Mouse (Mus musculus) regulatory T cell (primary cell): ENCODE measurements around the gene Ccdc62.

ENCODE experiments used
- in situ Hi-C: fragments of 300-600 bp; cut with MboI, MseI; formaldehyde crosslinking; loops from one replicate; pipeline ENCODE4 v1.15.1; 2025; ENCODE audit warnings: high pct_unique_total_duplicates

Ccdc62 gene

GRCm38 (mm10) chr5:123935931-123936330, 5.5 kb downstream of the Ccdc62 start:
- in situ Hi-C loops = no loop called here

GRCm38 (mm10) chr5:123938479-123938878, 8.0 kb downstream of the Ccdc62 start:
- in situ Hi-C loops = no loop called here

- in situ Hi-C loops = no loop called here
These were observed 16.1 kb downstream of the Ccdc62 start for GRCm38 (mm10) chr5:123946546-123946945.

GRCm38 (mm10) chr5:123947041-123947761, 16.7 kb downstream of the Ccdc62 start:
- in situ Hi-C loops = no loop called here

GRCm38 (mm10) chr5:123952365-123953045, 22.0 kb downstream of the Ccdc62 start:
- in situ Hi-C loops = loop anchor here (5.0 to 25.0 kb wide), 3 partner anchors 35 to 1392 kb away; partner anchors contain the start of genes Dnah10 and Scarb1

- in situ Hi-C loops = loop anchor here (10.0 to 25.0 kb wide), 2 partner anchors 780 to 1388 kb away; partner anchors contain the start of genes Dnah10 and Scarb1
These were observed 26.7 kb downstream of the Ccdc62 start for GRCm38 (mm10) chr5:123957213-123957612.

- in situ Hi-C loops = loop anchor here (10.0 to 25.0 kb wide), 2 partner anchors 778 to 1386 kb away; partner anchors contain the start of genes Dnah10 and Scarb1
These were observed 28.5 kb downstream of the Ccdc62 start for GRCm38 (mm10) chr5:123959018-123959417.

GRCm38 (mm10) chr5:123960129-123960528, 29.6 kb downstream of the Ccdc62 start:
- in situ Hi-C loops = loop anchor here (25.0 kb wide), 1 partner anchor 777 kb away; the partner anchor contains the start of gene Dnah10

GRCm38 (mm10) chr5:123961046-123961445, 30.6 kb downstream of the Ccdc62 start:
- in situ Hi-C loops = loop anchor here (25.0 kb wide), 1 partner anchor 776 kb away; the partner anchor contains the start of gene Dnah10

- in situ Hi-C loops = loop anchor here (25.0 kb wide), 1 partner anchor 773 kb away; the partner anchor contains the start of gene Dnah10
These were observed 33.7 kb downstream of the Ccdc62 start for GRCm38 (mm10) chr5:123964208-123964607.

- in situ Hi-C loops = loop anchor here (25.0 kb wide), 1 partner anchor 771 kb away; the partner anchor contains the start of gene Dnah10
These were observed 36.3 kb downstream of the Ccdc62 start for GRCm38 (mm10) chr5:123966759-123967158.

- in situ Hi-C loops = loop anchor here (25.0 kb wide), 1 partner anchor 769 kb away; the partner anchor contains the start of gene Dnah10
These were observed 38.0 kb downstream of the Ccdc62 start for GRCm38 (mm10) chr5:123968468-123968867.

GRCm38 (mm10) chr5:123969216-123969615, 38.7 kb downstream of the Ccdc62 start:
- in situ Hi-C loops = loop anchor here (25.0 kb wide), 1 partner anchor 768 kb away; the partner anchor contains the start of gene Dnah10

- in situ Hi-C loops = loop anchor here (25.0 kb wide), 1 partner anchor 767 kb away; the partner anchor contains the start of gene Dnah10
These were observed 40.1 kb downstream of the Ccdc62 start for GRCm38 (mm10) chr5:123970576-123970975.

- in situ Hi-C loops = loop anchor here (25.0 kb wide), 1 partner anchor 765 kb away; the partner anchor contains the start of gene Dnah10
These were observed 42.0 kb downstream of the Ccdc62 start for GRCm38 (mm10) chr5:123972453-123972852.

GRCm38 (mm10) chr5:123973299-123974178, 43.1 kb downstream of the Ccdc62 start, which contains the start of gene Hip1r:
TSS of gene Hip1r (plus strand) at chr5:123973628.
- in situ Hi-C loops = loop anchor here (25.0 kb wide), 1 partner anchor 764 kb away; the partner anchor contains the start of gene Dnah10

- in situ Hi-C loops = loop anchor here (25.0 kb wide), 1 partner anchor 763 kb away; the partner anchor contains the start of gene Dnah10
These were observed 43.7 kb downstream of the Ccdc62 start for GRCm38 (mm10) chr5:123974179-123974485.

- in situ Hi-C loops = loop anchor here (25.0 kb wide), 1 partner anchor 763 kb away; the partner anchor contains the start of gene Dnah10
These were observed 44.2 kb downstream of the Ccdc62 start for GRCm38 (mm10) chr5:123974616-123975111.

- in situ Hi-C loops = no loop called here
These were observed 45.2 kb downstream of the Ccdc62 start for GRCm38 (mm10) chr5:123975668-123976180.

GRCm38 (mm10) chr5:123977231-123977630, 46.8 kb downstream of the Ccdc62 start:
- in situ Hi-C loops = no loop called here
